Comparison of ENCODE assay signal across 9 mouse cellular contexts in genomic region chr15:102746488-102747285, GRCm38 (mm10). TPM values are rescaled to one million over a fixed set of nuclear protein-coding genes. Genes with fewer than 3 reads are reported as not detected.
DNase-seq lines count a peak whose midpoint lies in the region; ATAC-seq lines count a peak whose summit lies in the region.
"Had no signal": no experiment of that assay in that cellular context is flagged by ENCODE, and none has a peak within 500 bp of the region (broad histone marks: within the 10 kb centered on the region; RNA-seq: fewer than 3 reads in every experiment).

No protein-coding gene starts in this region.

- peak overlapping the region; percentile 56 for H3K4me3 ChIP-seq in lung, embryonic 16.5 days (ENCODE audit: low read length)
- H3K4me3 ChIP-seq in hindbrain, embryonic 14.5 days (replicated peaks; ENCODE audit: low read length) = peak overlapping the region; percentile 34

- H3K27ac ChIP-seq in lung, embryonic 16.5 days (ENCODE audit: low read length) = no peak overlapping the region
- H3K27ac ChIP-seq in hindbrain, embryonic 14.5 days = peak overlapping the region; percentile 97
- H3K27ac ChIP-seq: macrophage had no signal

- peaks cover 10% of the 10 kb centered on the region for H3K4me1 ChIP-seq in lung, embryonic 16.5 days (replicated peaks; ENCODE audit: control insufficient read depth, insufficient read depth, low read length)
- H3K4me1 ChIP-seq in hindbrain, embryonic 14.5 days (replicated peaks; ENCODE audit: control insufficient read depth, insufficient read depth, low read length) = peaks cover 54% of the 10 kb centered on the region

- H3K4me2 ChIP-seq in lung, embryonic 16.5 days (ENCODE audit: low read depth, low read length) = peak overlapping the region; percentile 84
- peak overlapping the region; percentile 79 for H3K4me2 ChIP-seq in hindbrain, embryonic 14.5 days (replicated peaks)

- H3K9ac ChIP-seq in lung, embryonic 16.5 days (ENCODE audit: low read length) = peak overlapping the region; percentile 58
- H3K9ac ChIP-seq in hindbrain, embryonic 14.5 days = peak overlapping the region; percentile 66

- peaks cover 79% of the 10 kb centered on the region for H3K27me3 ChIP-seq in lung, embryonic 16.5 days (ENCODE audit: control insufficient read depth, insufficient read depth, low read depth, low read length)
- peaks cover 39% of the 10 kb centered on the region for H3K27me3 ChIP-seq in hindbrain, embryonic 14.5 days (ENCODE audit: control insufficient read depth, insufficient read depth, low read length)

- peak; percentile 48 for ATAC-seq in lung, embryonic 16.5 days (ENCODE audit: low read depth)
- ATAC-seq in hindbrain, embryonic 14.5 days (ENCODE audit: low FRiP score) = peak; percentile 76
- ATAC-seq in monocyte, adult 5-6 weeks (replicated peaks; ENCODE audit: insufficient number of reproducible peaks, low FRiP score, low TSS enrichment, poor library complexity, severe bottlenecking) = no peak

- under 1% methylated on average over 74 of the region's 75 CpGs for WGBS in lung, embryonic 16.5 days
- WGBS in hindbrain, embryonic 14.5 days = under 1% methylated on average over 74 of the region's 75 CpGs

- H3K9me3 ChIP-seq in lung, embryonic 16.5 days (ENCODE audit: control insufficient read depth, low read length) = no peaks in the 10 kb centered on the region
- no peaks in the 10 kb centered on the region for H3K9me3 ChIP-seq in hindbrain, embryonic 14.5 days (ENCODE audit: control insufficient read depth, low read length)

- intact Hi-C loops in left cerebral cortex, postnatal 36 days (cut with DNase I) = loop anchor here (10.0 kb wide), 1 partner anchor 558 kb away; no protein-coding TSS in a partner anchor

- DNase-seq in lung, adult 18-20 months = no peak
- peak; percentile 76 to 86 for DNase-seq in cerebellum, adult 18-20 months
- peak; percentile 72 for DNase-seq in forelimb bud, embryonic 11.5 days (ENCODE audit: low read depth, low spot score)
- DNase-seq in hindbrain, embryonic 14.5 days (ENCODE audit: low spot score) = peak; percentile 77
- peak; percentile 77 to 78 for DNase-seq in left cerebral cortex, postnatal 36 days (ENCODE audit: low spot score in 2 of 2)
- DNase-seq in neural tube, embryonic 10.5 days (ENCODE audit: extremely low spot score, low spot score) = peak; percentile 64

- H3K36me3 ChIP-seq in lung, embryonic 16.5 days (ENCODE audit: control insufficient read depth, insufficient read depth, low read length) = no peaks in the 10 kb centered on the region
- no peaks in the 10 kb centered on the region for H3K36me3 ChIP-seq in hindbrain, embryonic 14.5 days (replicated peaks; ENCODE audit: control insufficient read depth, insufficient read depth)

RNA-seq across cellular contexts. Expression of gene Calcoco1, which starts 24.7 kb away (rescaled TPM):
- 61.7 and 68.5 TPM in 2 replicates for polyA plus RNA-seq in lung, embryonic 16.5 days (2015; fragmentation: Nextera tagmentation; extraction: Ambion mirVana)
- polyA plus RNA-seq in hindbrain, embryonic 14.5 days (2014; fragmentation: Nextera tagmentation; extraction: Ambion mirVana) = 32.2 and 33.1 TPM in 2 replicates
- total RNA-seq in left cerebral cortex, postnatal 36 days (2021) = 10 to 100 TPM; 70.8 to 82.0 TPM
- 34.7 to 46.4 TPM (median 44.7 TPM) in 3 replicates for total RNA-seq in monocyte, adult 5-6 weeks (2017)

Comparison
In these comparisons a context has a peak if more than half of its experiments do, and no peak if none do; other contexts are left out.
1. DNase-seq: peak in cerebellum, adult 18-20 months (2 of 2), forelimb bud, embryonic 11.5 days (single experiment), hindbrain, embryonic 14.5 days (single experiment), left cerebral cortex, postnatal 36 days (2 of 2) and neural tube, embryonic 10.5 days (single experiment); none in lung, adult 18-20 months (0 of 2).